Mouse (Mus musculus): ENCODE data around the gene Lhx2. TPM values are rescaled to one million over a fixed set of nuclear protein-coding genes. Genes with fewer than 3 reads are reported as not detected.

The Lhx2 gene
- polyA plus RNA-seq, 1 experiment from 2014 or later: 97.3 TPM

DNA sequence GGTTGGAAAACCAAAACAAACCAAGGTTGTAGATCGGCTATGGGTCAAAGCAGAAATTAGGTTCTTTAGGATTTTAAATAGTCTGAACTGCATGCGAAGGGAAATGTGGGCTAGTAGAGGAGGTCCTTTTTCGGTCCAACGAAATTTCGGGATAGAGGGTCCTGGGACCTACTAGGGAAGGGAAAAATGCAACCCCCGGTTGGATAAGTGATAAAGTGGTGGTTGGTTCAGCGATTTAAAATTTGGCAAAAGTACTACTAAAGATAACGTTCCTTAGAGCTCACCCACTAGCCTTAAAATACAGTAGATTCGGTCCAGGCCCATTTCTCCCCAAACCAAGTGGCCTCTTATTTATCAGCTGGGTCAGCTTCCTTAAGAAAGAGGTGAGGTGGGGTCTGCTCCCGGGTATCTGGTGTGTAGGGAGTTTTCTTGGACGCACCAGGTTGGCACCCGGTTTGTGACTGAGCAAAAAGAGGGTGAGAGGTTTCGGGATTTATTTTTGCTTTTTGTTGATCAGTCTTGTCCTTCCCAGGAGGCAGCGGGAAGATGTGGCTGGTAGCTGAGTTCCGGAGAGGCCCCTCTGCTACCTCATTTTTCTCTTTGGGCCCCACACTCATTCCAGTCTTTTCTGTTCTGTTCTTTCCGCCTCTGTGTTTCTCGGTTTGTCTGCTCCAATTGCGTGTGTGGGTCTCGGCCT is 16.8 kb downstream of the Lhx2 start:
- Histone ChIP-seq H3K4me1 (replicated peaks) (peaks cover 55% of the 10 kb centered on the region), H3K36me3 (0 out of 2 replicates have a peak, but pooled peaks cover 3% of the 10 kb centered on the region), H3K27ac (peak overlapping the region; percentile 96), H3K27me3 (peaks cover 90% of the 10 kb centered on the region), H3K4me3 (replicated peaks) (peak overlapping the region; percentile 63), H3K9me3 (no peaks in the 10 kb centered on the region), H3K9ac (replicated peaks) (peak overlapping the region; percentile 88), H3K4me2 (replicated peaks) (peak overlapping the region; percentile 68)
- 1% methylated on average over 19 of the region's 19 CpGs for WGBS
- ATAC-seq: no peak

DNA sequence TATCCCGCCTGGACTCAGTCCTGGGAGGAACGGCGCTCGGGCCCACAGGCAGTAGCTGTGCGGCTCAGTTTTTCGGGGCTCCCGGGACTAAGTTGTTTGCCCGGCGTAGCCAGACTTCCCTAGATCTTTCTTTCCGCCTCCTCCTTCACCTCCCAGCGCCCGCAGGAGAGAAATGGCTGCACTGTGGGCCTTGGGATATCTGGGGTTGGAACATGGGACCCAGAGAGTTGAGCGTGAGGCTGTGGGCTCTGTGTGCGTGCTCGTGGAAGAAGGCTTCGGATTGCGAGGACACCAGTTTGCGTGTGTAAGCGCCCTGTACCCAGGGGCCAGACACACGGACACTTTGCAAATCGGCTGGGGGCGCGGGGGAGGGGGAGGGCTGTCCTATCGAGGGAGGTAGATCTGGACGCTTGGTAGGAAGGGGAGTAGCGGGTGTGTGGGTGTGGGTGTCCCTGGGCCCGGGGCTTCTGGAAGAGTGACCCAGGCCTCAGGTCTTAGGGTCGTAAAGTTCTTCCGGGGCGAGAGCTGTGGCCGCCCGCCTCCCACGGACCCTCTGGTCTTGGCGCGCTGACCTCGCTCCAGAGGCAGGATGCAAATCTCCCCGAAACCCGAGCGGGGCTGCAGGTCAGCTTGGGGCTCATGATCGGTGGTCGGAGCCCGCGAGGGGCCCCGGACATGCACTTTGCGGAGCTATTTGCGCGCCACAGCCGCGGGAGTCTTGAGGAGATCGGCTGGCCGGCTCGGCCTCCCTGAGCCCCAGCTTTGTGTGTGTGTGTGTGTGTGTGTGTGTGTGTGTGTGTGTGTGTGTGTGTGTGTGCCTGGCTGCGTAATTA is 17.6 kb downstream of the Lhx2 start:
- peak overlapping the region; percentile 96 for H3K27ac ChIP-seq
- H3K9ac ChIP-seq (replicated peaks): peak overlapping the region; percentile 88
- H3K36me3 ChIP-seq: peaks cover 9% of the 10 kb centered on the region
- ATAC-seq: no peak
- under 1% methylated on average over 53 of the region's 53 CpGs for WGBS
- H3K4me3 ChIP-seq (replicated peaks): peak overlapping the region; percentile 63
- peak overlapping the region; percentile 68 for H3K4me2 ChIP-seq (replicated peaks)
- peaks cover 49% of the 10 kb centered on the region for H3K4me1 ChIP-seq (replicated peaks)
- peaks cover 90% of the 10 kb centered on the region for H3K27me3 ChIP-seq
- H3K9me3 ChIP-seq: no peaks in the 10 kb centered on the region

DNA sequence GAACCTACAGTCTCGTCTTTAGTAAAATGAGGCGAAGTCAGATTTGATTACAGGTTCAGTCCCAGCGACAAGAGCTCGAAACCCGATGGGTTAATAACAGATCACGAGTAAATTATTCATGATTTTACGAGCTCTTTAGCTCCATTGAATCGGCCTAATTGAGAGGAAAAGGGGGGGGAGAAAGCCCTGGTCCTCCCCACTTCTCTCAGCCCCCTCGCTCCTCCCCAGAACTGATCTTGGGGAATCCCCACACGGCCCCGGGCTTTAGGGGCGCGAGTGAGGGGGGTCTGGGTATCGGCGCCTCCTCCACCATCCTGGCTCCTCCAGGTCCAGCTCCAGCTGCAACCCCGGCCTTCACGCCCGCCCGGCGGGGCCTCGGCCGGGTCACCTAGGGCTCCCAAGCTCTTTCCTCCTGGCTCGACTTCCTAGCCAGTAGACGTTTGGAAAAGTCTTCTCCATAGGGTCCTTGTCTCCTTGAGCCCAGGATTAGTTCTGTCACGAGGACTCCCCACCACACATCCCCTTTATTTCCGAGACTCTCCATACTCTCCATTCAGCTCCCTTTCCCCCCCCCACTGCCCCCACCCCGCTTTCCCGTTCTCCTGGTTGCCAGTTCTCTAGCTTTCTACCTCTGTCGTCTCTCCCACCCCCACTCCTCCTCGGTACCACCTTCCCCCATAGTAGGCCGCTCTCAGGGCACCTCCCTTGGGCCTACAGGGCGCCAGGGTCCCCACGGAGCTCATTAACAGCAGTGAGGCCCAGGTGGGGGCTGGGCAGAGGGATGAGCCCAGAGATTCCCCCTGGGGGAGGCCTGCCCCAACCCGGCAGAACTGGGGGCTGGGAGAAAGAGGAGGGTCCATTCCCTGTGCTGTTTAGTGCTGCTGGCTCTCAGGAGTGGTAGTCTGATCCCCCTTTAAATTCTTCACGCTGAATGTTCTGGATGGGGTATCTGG is 18.5 kb downstream of the Lhx2 start:
- Histone ChIP-seq H3K27ac (peak overlapping the region; percentile 96), H3K4me1 (replicated peaks) (peaks cover 42% of the 10 kb centered on the region), H3K36me3 (peaks cover 16% of the 10 kb centered on the region), H3K27me3 (peaks cover 90% of the 10 kb centered on the region), H3K4me3 (replicated peaks) (peak overlapping the region; percentile 63), H3K9me3 (no peaks in the 10 kb centered on the region), H3K4me2 (replicated peaks) (peak overlapping the region; percentile 68), H3K9ac (replicated peaks) (peak overlapping the region; percentile 88)
- 2% methylated on average over 35 of the region's 35 CpGs for WGBS
- ATAC-seq: peak; percentile 46; the same call in 1 of the 2 replicates

DNA sequence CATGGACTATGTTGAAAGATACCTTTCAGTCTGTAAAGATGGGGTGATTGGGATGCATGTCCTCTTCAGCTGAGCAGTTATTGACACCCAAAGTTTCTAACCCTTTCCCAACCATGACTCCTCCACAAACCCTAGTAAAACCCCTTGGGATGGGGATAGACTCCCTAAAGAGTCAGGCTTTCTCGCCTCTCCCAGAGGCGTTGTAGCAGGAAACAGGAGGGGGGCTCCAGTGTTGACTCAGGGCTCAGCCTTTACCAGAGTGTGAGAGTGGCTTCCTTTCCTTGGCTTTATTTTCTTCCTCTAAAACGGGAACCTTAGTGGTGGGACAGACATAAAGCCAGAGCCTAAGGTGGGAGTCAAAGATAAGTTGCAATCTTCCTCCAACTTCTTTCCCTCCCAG is 19.5 kb downstream of the Lhx2 start:
- peaks cover 42% of the 10 kb centered on the region for H3K4me1 ChIP-seq (replicated peaks)
- peak overlapping the region; percentile 46; the same call in 1 of the 2 replicates for H3K9ac ChIP-seq (replicated peaks)
- H3K9me3 ChIP-seq: no peaks in the 10 kb centered on the region
- H3K27me3 ChIP-seq: peaks cover 90% of the 10 kb centered on the region
- H3K36me3 ChIP-seq: peaks cover 23% of the 10 kb centered on the region
- peak overlapping the region; percentile 63 for H3K4me3 ChIP-seq (replicated peaks)
- no peak for ATAC-seq
- 4% methylated on average over 3 of the region's 3 CpGs for WGBS
- H3K27ac ChIP-seq: peak overlapping the region; percentile 0; the same call in 1 of the 2 replicates
- H3K4me2 ChIP-seq (replicated peaks): peak overlapping the region; percentile 68

DNA sequence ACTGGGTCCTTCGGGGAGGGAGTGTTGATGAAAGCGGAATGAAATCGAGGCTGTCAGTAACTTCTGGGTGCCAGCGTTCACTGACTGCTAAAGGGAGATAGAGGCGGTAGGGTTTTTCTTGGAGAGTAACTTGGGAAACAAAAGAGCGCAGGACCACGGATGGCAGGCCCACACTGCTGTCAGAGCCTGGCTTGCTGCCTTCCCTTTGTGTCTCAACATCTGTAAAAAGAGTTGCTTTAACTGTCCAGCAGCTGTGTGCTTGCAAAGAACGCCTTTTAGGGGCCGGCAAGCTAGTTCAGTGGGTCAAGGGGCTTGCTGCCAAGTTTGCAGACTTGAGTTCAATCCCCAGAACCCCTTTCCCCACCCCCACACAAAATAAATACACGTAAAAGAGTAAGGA is 20.1 kb downstream of the Lhx2 start:
- Histone ChIP-seq H3K9ac (replicated peaks) (peak overlapping the region; percentile 46; the same call in 1 of the 2 replicates), H3K4me3 (replicated peaks) (peak overlapping the region; percentile 63), H3K9me3 (no peaks in the 10 kb centered on the region), H3K36me3 (peaks cover 29% of the 10 kb centered on the region), H3K4me1 (replicated peaks) (peaks cover 41% of the 10 kb centered on the region), H3K27ac (peak overlapping the region; percentile 0; the same call in 1 of the 2 replicates), H3K4me2 (replicated peaks) (peak overlapping the region; percentile 68), H3K27me3 (peaks cover 90% of the 10 kb centered on the region)
- no peak for ATAC-seq
- WGBS: 4% methylated on average over 10 of the region's 10 CpGs

DNA sequence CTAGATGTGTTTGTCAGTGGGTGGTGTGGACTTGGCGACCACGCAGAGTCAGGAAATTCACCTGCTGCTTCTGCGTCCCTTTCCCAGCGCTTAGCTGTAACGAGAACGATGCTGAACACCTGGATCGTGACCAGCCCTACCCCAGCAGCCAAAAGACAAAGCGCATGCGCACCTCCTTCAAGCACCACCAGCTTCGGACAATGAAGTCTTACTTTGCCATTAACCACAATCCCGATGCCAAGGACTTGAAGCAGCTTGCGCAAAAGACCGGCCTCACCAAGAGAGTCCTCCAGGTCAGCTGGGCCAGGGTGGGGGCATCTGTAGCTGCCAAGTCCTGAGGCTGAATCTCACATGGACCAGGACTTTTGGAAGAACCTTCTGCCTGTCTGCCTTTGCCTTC is 20.7 kb downstream of the Lhx2 start:
- Histone ChIP-seq H3K4me1 (replicated peaks) (peaks cover 35% of the 10 kb centered on the region), H3K4me2 (replicated peaks) (peak overlapping the region; percentile 68), H3K9ac (replicated peaks) (no peak overlapping the region; the same call in 1 of the 2 replicates), H3K27me3 (peaks cover 90% of the 10 kb centered on the region), H3K27ac (0 out of 2 replicates have a peak overlapping the region, but pooled peaks have one; percentile 0), H3K9me3 (no peaks in the 10 kb centered on the region), H3K36me3 (peaks cover 31% of the 10 kb centered on the region), H3K4me3 (replicated peaks) (peak overlapping the region; percentile 63)
- 7% methylated on average over 13 of the region's 13 CpGs for WGBS
- no peak for ATAC-seq

DNA sequence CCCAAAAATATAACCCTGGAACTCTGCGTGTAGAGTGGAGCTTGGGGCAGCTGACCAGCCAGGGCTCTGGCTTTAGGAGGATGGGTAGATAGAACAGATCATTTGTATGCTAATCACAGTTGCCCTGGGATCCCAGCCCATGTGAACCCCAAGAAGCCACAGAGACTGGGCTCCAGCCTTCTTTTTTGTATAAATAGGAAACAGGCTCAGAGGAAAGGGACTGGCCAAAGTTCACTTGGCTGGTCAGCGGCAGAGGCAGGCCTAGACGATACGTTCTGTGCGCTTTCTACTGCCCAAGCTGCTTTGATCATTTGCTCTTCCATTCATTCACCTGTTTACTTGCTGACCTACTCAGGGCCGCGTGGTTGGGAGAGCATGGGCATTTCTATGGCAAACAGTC is 27.1 kb downstream of the Lhx2 start:
- no peak for ATAC-seq
- WGBS: 60% methylated on average over 7 of the region's 7 CpGs
- Histone ChIP-seq H3K9me3 (no peaks in the 10 kb centered on the region), H3K9ac (replicated peaks) (no peak overlapping the region), H3K4me1 (replicated peaks) (peaks cover 27% of the 10 kb centered on the region), H3K27ac (no peak overlapping the region; the same call in 1 of the 2 replicates), H3K4me3 (replicated peaks) (no peak overlapping the region), H3K4me2 (replicated peaks) (no peak overlapping the region), H3K36me3 (peaks cover 50% of the 10 kb centered on the region), H3K27me3 (peaks cover 94% of the 10 kb centered on the region)

DNA sequence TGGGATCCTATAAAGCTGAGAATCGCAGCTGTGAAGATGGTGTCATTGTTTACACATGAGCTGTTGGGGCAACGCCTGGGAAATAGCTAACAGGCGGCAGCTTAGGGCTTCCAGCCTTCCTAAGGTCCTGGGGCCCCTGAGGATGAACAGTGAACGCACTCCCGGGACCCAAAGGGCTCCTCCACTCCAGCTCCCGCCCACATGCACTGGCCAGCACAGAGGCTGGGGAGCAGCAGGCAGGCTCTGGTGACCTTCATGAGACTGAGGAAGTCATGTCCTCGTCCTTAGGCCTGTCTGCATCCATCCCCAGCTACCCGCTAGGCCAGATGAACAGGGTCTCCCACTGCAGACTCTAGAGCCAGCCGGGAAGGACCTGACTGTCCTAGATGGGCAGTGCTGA is 27.9 kb downstream of the Lhx2 start:
- Histone ChIP-seq H3K27ac (peak overlapping the region; percentile 31), H3K36me3 (peaks cover 42% of the 10 kb centered on the region), H3K27me3 (peaks cover 94% of the 10 kb centered on the region), H3K9ac (replicated peaks) (no peak overlapping the region), H3K4me2 (replicated peaks) (no peak overlapping the region), H3K4me1 (replicated peaks) (peaks cover 27% of the 10 kb centered on the region), H3K9me3 (no peaks in the 10 kb centered on the region), H3K4me3 (replicated peaks) (no peak overlapping the region)
- WGBS: 17% methylated on average over 9 of the region's 9 CpGs
- ATAC-seq: no peak

DNA sequence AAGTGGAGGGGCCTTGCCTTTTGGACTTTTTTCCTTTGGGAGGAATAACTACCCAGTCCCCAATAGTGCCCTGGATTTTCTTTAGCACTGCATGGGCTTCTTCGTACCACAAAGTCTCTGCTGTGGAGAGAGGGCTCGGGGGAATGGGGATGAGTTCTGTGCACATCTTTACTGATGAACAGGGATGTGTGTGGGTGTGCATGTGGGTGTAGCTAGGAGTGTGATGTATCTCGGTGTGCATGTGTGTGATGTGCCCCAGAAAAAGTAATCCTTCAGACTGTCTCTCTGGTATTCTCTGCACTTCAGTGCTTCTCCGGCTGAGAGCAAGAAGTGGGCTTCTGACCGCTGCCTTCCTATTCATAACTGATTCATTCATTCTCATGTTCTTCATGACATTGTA is 28.8 kb downstream of the Lhx2 start:
- Histone ChIP-seq H3K27me3 (peaks cover 94% of the 10 kb centered on the region), H3K4me3 (replicated peaks) (no peak overlapping the region), H3K4me2 (replicated peaks) (no peak overlapping the region), H3K9me3 (no peaks in the 10 kb centered on the region), H3K27ac (peak overlapping the region; percentile 31), H3K4me1 (replicated peaks) (peaks cover 27% of the 10 kb centered on the region), H3K36me3 (peaks cover 39% of the 10 kb centered on the region), H3K9ac (replicated peaks) (no peak overlapping the region)
- no peak for ATAC-seq
- 60% methylated on average over 5 of the region's 5 CpGs for WGBS

DNA sequence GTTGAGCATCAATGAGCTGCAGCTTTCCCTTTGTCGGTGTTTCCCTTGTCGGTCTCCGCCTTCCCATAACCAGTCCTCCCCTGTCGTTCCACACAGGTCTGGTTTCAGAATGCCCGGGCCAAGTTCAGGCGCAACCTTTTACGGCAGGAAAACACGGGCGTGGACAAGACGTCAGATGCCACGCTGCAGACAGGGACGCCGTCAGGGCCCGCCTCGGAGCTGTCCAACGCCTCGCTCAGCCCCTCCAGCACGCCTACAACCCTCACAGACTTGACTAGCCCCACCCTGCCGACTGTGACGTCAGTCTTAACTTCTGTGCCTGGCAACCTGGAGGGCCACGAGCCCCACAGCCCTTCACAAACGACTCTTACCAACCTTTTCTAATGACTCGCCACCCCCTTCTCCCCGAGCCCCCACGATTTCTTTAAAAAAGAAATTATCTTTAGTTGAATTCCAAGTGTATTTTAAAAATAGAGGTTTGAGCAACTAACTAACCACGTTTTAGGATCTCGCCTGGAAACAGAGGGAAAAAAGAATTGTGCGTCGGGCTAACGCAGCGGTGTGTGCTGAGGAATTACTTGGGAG is 29.8 kb downstream of the Lhx2 start:
- no peak for ATAC-seq
- WGBS: 16% methylated on average over 31 of the region's 31 CpGs
- no peak overlapping the region for H3K4me3 ChIP-seq (replicated peaks)
- H3K27me3 ChIP-seq: peaks cover 94% of the 10 kb centered on the region
- H3K4me2 ChIP-seq (replicated peaks): peak overlapping the region; percentile 31
- H3K4me1 ChIP-seq (replicated peaks): peaks cover 27% of the 10 kb centered on the region
- H3K9me3 ChIP-seq: no peaks in the 10 kb centered on the region
- H3K36me3 ChIP-seq: peaks cover 30% of the 10 kb centered on the region
- H3K27ac ChIP-seq: no peak overlapping the region
- H3K9ac ChIP-seq (replicated peaks): no peak overlapping the region

All from midbrain, embryonic 13.5 days (tissue).